Mouse (Mus musculus) hindbrain, postnatal 0 days (tissue): Measurements from ENCODE around the gene Notch3. TPM values are rescaled to one million over a fixed set of nuclear protein-coding genes. Genes with fewer than 3 reads are reported as not detected.
A peak's percentile ranks its signal among the peaks of the same experiment; 100 is the strongest.
"Not testable (repeated sequence)": the region's sequence is repeated elsewhere in the genome, so short reads cannot be mapped to it uniquely, and the experiment has no call there.

Experiments used
- ATAC-seq: fragments of 200-750 bp; cut with Nextera tagmentation; 2 replicates; pipeline ENCODE4 v1.8.0; 2017; ENCODE audit warnings: mild to moderate bottlenecking, moderate TSS enrichment, moderate library complexity
- DNase-seq: peaks from one replicate; pipeline ENCODE4 v3.0.0-alpha.2; 2015; ENCODE audit warnings: low spot score
- H3K27ac ChIP-seq: fragments of 300-500 bp; sonication (generic); 2 replicates; pipeline ENCODE4 v1.5.1; 2014; ENCODE audit warnings: mild to moderate bottlenecking
- H3K27me3 ChIP-seq: fragments of 300-500 bp; sonication (generic); 2 replicates; pipeline ENCODE4 v1.6.1; 2014; ENCODE audit warnings: low read length, mixed read lengths; ENCODE audit not compliant: insufficient read depth
- H3K36me3 ChIP-seq: fragments of 300-500 bp; sonication (generic); 2 replicates; pipeline ENCODE4 v1.6.1; 2014; ENCODE audit warnings: low read length, mixed read lengths; ENCODE audit not compliant: insufficient read depth
- H3K4me1 ChIP-seq: fragments of 300-500 bp; sonication (generic); 2 replicates; pipeline ENCODE4 v1.6.1; 2014; ENCODE audit warnings: antibody characterized with exemption, low read length, mixed read lengths; ENCODE audit not compliant: insufficient read depth
- H3K4me2 ChIP-seq: fragments of 300-500 bp; sonication (generic); 2 replicates; pipeline ENCODE4 v1.6.1; 2014; ENCODE audit warnings: low read depth, mild to moderate bottlenecking, low read length, moderate library complexity, mixed read lengths
- H3K4me3 ChIP-seq: fragments of 300-500 bp; sonication (generic); 2 replicates; pipeline ENCODE4 v1.5.1; 2014; ENCODE audit warnings: low read length
- H3K9ac ChIP-seq: fragments of 300-500 bp; sonication (generic); replicated peaks from 2 replicates; pipeline ENCODE4 v1.6.1; 2014; ENCODE audit warnings: mild to moderate bottlenecking, low read length, moderate library complexity, mixed read lengths
- H3K9me3 ChIP-seq: fragments of 300-500 bp; sonication (generic); 2 replicates; pipeline ENCODE4 v1.6.1; 2016; ENCODE audit warnings: low read length, mixed read lengths
- CTCF ChIP-seq: IDR thresholded peaks from 2 replicates; pipeline ENCODE4 v1.5.1; 2016; ENCODE audit warnings: antibody characterized with exemption, control low read depth, low read depth
- WGBS: fragments of 180-500 bp; shearing (Covaris S2); extraction: QIAGEN DNeasy Blood & Tissue Kit; methylation state at CpG from one replicate; pipeline ENCODE4 v1.1.7; 2014; 5-methylcytosine and 5-hydroxymethylcytosine counted together
- polyA plus RNA-seq: library from polyadenylated mRNA; unstranded; fragments of >200 nt; fragmentation: Nextera tagmentation; extraction: Ambion mirVana; gene quantifications from 2 replicates; pipeline ENCODE4 v1.2.1, GENCODE M21; 2015
- total RNA-seq: library from RNA; depleted of rRNA; stranded (reverse); fragments of >200 nt; gene quantifications from 2 replicates; pipeline ENCODE4 v1.2.3, GENCODE M21; 2014

Gene Notch3
- total and polyA plus RNA-seq, 2 experiments from 2014 or later: 6.5 to 56.3 TPM

GRCm38 (mm10) chr17:32113523-32114421, 52.9 kb downstream of the Notch3 start:
- DNase-seq (peak; percentile 78), ATAC-seq (peak; percentile 60)
- Histone ChIP-seq H3K9me3 (no peaks in the 10 kb centered on the region), H3K27me3 (no peaks in the 10 kb centered on the region), H3K4me3 (peak overlapping the region; percentile 48), H3K36me3 (no peaks in the 10 kb centered on the region), H3K4me2 (peak overlapping the region; percentile 68), H3K9ac (peak overlapping the region; percentile 56), H3K27ac (peak overlapping the region; percentile 66), H3K4me1 (peaks cover 6% of the 10 kb centered on the region)
- WGBS: under 1% methylated on average over 56 of the region's 56 CpGs
- TF ChIP-seq CTCF: no peak

GRCm38 (mm10) chr17:32113255-32113522, 53.5 kb downstream of the Notch3 start:
- H3K9ac ChIP-seq: peak overlapping the region; percentile 56; the same call in 1 of the 2 replicates
- H3K4me1 ChIP-seq: peaks cover 6% of the 10 kb centered on the region
- ATAC-seq (peak; percentile 22; the same call in 1 of the 2 replicates), DNase-seq (peak; percentile 28)
- peak overlapping the region; percentile 48 for H3K4me3 ChIP-seq
- whole genome bisulfite sequencing: 12% methylated on average over 8 of the region's 8 CpGs
- H3K36me3 ChIP-seq: no peaks in the 10 kb centered on the region
- H3K9me3 ChIP-seq: no peaks in the 10 kb centered on the region
- no peaks in the 10 kb centered on the region for H3K27me3 ChIP-seq
- peak overlapping the region; percentile 68 for H3K4me2 ChIP-seq
- H3K27ac ChIP-seq: peak overlapping the region; percentile 66; the same call in 1 of the 2 replicates
- no peak for TF ChIP-seq CTCF

- no peak for TF ChIP-seq CTCF
- Histone ChIP-seq H3K4me3 (no peak overlapping the region), H3K27ac (peak overlapping the region; percentile 66; the same call in 1 of the 2 replicates), H3K4me1 (peaks cover 6% of the 10 kb centered on the region), H3K36me3 (no peaks in the 10 kb centered on the region), H3K9me3 (no peaks in the 10 kb centered on the region), H3K27me3 (no peaks in the 10 kb centered on the region), H3K9ac (no peak overlapping the region), H3K4me2 (peak overlapping the region; percentile 68)
- ATAC-seq (no peak), DNase-seq (no peak)
- 70% methylated on average over 8 of the region's 8 CpGs for whole genome bisulfite sequencing
These were observed 54.0 kb downstream of the Notch3 start for GRCm38 (mm10) chr17:32112434-32113254.

DNA sequence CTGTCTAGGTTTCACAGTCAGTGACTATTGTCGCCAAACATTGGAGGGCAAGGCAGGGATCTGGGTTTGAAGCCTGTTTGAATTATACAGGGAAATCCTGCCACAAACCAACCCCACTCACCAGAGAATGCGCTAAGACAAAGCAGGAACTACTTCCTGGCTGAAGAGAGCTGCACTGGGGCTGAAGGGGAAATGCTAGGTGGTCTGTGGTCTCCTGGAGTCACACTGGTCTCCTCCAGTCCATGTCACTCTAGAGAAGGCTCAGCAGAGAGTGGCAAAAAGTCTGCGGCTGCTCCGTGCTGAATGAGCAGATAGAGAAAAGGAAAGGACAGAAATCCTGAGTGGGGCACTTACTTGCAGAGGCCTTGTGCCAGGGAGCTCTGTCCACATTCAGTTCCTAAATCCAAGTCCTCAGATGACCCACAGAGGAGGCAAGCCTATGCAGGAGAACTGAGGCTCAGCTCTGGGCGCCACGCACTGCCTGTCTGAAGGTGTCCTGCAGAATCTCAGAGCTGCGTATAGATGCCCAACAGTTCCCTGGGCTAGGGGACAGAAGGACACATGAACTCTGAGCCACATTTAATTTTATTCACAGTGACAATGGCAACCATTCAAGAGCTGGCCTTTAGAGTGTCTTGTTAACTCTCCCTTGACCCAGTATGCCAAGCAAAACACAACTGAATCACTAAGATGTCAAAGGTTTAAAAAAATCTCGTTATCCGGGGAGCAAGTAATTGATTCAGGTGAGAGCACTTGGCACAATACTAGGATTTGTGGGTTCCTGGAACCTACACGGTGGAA, 55.5 kb downstream of the Notch3 start:
- H3K9ac ChIP-seq: no peak overlapping the region
- no peaks in the 10 kb centered on the region for H3K9me3 ChIP-seq
- no peak overlapping the region for H3K27ac ChIP-seq
- WGBS: 79% methylated on average over 10 of the region's 10 CpGs
- DNase-seq: no peak
- H3K4me2 ChIP-seq: no peak overlapping the region
- no peak for ATAC-seq
- no peaks in the 10 kb centered on the region for H3K36me3 ChIP-seq
- H3K4me1 ChIP-seq: peaks cover 6% of the 10 kb centered on the region
- no peak for TF ChIP-seq CTCF
- H3K27me3 ChIP-seq: no peaks in the 10 kb centered on the region
- no peak overlapping the region for H3K4me3 ChIP-seq

GRCm38 (mm10) chr17:32110424-32110823, 56.2 kb downstream of the Notch3 start:
- WGBS: 46% methylated on average over 2 of the region's 2 CpGs
- Histone ChIP-seq H3K36me3 (no peaks in the 10 kb centered on the region), H3K4me1 (peaks cover 6% of the 10 kb centered on the region), H3K27me3 (no peaks in the 10 kb centered on the region), H3K9me3 (no peaks in the 10 kb centered on the region), H3K9ac (no peak overlapping the region), H3K4me2 (no peak overlapping the region), H3K4me3 (no peak overlapping the region), H3K27ac (no peak overlapping the region)
- DNase-seq (no peak), ATAC-seq (no peak)
- no peak for TF ChIP-seq CTCF

DNA sequence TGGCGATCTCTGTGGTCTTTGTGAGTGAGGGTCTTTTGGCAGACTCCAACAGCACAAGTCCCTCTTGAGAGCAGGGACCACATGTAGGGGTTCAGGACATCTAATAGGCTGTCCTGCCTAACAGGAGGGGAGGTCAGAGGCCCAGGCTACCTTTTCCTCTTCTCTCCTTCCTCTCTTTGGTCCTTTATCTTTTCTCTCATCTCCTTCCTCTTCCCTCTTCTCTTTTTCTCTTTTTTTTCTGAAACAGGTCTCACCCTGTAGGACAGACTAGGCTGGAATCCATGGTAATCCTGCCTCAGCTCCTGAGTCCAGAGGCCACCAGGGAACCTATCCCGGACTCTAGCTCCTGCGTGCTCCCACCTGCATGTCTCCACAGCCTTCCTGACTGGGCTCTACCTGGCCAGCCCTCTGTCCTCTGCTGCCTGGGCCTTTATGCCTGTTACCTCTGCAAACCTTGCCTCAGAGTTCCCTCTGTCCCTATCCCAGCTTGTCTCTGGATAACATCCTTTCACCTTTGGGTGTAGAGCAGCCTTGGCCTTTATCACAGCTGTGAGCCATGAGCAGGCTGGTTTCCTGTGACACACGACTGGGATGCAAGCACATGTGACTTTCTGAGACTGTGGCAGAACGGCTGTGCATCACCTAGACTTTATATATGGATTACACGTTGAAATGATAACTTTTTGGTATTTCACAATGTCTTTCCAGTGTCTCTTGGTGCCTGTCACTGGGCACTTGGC, 57.3 kb downstream of the Notch3 start:
- Histone ChIP-seq H3K4me1 (peaks cover 5% of the 10 kb centered on the region), H3K9me3 (no peaks in the 10 kb centered on the region), H3K36me3 (no peaks in the 10 kb centered on the region), H3K27ac (no peak overlapping the region), H3K9ac (no peak overlapping the region), H3K4me3 (no peak overlapping the region), H3K27me3 (no peaks in the 10 kb centered on the region), H3K4me2 (no peak overlapping the region)
- no peak for DNase-seq
- no peak for TF ChIP-seq CTCF
- 73% methylated on average over 6 of the region's 6 CpGs for WGBS
- ATAC-seq: no peak

DNA sequence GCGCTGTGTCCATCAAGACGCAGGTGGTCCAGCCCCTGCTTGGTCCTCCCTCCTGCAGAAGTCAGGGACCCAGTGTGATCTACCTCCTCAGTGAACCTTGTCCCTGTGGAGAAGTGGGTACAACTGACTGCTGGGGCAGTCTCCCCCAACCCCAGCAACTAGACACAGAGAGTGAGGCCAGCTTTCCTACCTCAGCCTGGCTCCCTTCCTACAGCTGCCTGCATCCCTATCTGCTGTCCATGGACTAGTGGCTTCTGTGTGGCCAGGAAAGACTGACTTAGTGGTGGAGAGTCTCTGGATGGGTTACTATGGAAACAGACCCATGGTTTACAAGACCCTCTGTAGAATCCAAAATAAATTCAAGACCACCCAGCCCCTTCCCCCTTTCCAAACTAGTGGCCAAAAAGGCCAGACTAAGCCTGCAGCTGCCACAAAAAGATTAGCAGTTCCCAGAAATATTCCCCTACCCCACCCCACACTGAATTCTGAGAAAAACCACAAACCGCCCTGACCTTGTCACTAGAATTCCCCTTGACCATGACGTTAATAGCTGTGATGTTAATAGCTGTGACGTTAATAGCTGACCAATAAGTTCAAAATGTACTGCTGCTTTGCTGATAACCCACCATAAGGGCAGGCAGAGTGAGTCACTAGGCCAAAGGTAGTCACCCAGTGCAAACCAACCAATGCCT, 58.2 kb downstream of the Notch3 start:
- H3K9me3 ChIP-seq, H3K9ac ChIP-seq, H3K4me1 ChIP-seq, DNase-seq, H3K27ac ChIP-seq, H3K36me3 ChIP-seq, H3K4me2 ChIP-seq, H3K27me3 ChIP-seq, ATAC-seq, H3K4me3 ChIP-seq: not testable (repeated sequence)
- 79% methylated on average over 5 of the region's 5 CpGs for WGBS
